Mouse (Mus musculus): ENCODE results near the gene Arid1b. TPM values are rescaled to one million over a fixed set of nuclear protein-coding genes. Genes with fewer than 3 reads are reported as not detected.
"Not testable (repeated sequence)": the region's sequence is repeated elsewhere in the genome, so short reads cannot be mapped to it uniquely, and the experiment has no call there.

The Arid1b gene
- total RNA-seq, 4 experiments from 2014 or later: 88.8 to 107 (median 100) TPM

- DNase-seq (ENCODE audit: low spot score in 2 of 2): no peak
These were observed 89.4 kb downstream of the Arid1b start for GRCm38 (mm10) chr17:5083497-5083896.

GRCm38 (mm10) chr17:5084139-5084538 is 90.0 kb downstream of the Arid1b start:
- DNase-seq (ENCODE audit: low spot score in 2 of 2): peak; percentile 64 to 67

GRCm38 (mm10) chr17:5085004-5085403 is 90.9 kb downstream of the Arid1b start:
- DNase-seq (ENCODE audit: low spot score in 2 of 2): no peak

GRCm38 (mm10) chr17:5085942-5086341 is 91.8 kb downstream of the Arid1b start:
- no peak for DNase-seq (ENCODE audit: low spot score in 2 of 2)

GRCm38 (mm10) chr17:5088241-5088640 is 94.1 kb downstream of the Arid1b start:
- DNase-seq (ENCODE audit: low spot score in 2 of 2): not testable (repeated sequence)

GRCm38 (mm10) chr17:5088822-5089221 is 94.7 kb downstream of the Arid1b start:
- no peak for DNase-seq (ENCODE audit: low spot score in 2 of 2)

- no peak for DNase-seq (ENCODE audit: low spot score in 2 of 2)
These were observed 95.4 kb downstream of the Arid1b start for GRCm38 (mm10) chr17:5089541-5089940.

- no peak for DNase-seq (ENCODE audit: low spot score in 2 of 2)
These were observed 97.4 kb downstream of the Arid1b start for GRCm38 (mm10) chr17:5091490-5091889.

GRCm38 (mm10) chr17:5091934-5092333 is 97.8 kb downstream of the Arid1b start:
- DNase-seq (ENCODE audit: low spot score in 2 of 2): no peak

- not testable (repeated sequence) for DNase-seq (ENCODE audit: low spot score in 2 of 2)
These were observed 99.2 kb downstream of the Arid1b start for GRCm38 (mm10) chr17:5093343-5093742.

- DNase-seq (ENCODE audit: low spot score in 2 of 2): no peak
These were observed 100.5 kb downstream of the Arid1b start for GRCm38 (mm10) chr17:5094636-5095035.

GRCm38 (mm10) chr17:5095741-5096140 is 101.6 kb downstream of the Arid1b start:
- no peak for DNase-seq (ENCODE audit: low spot score in 2 of 2)

GRCm38 (mm10) chr17:5097046-5097445 is 102.9 kb downstream of the Arid1b start:
- DNase-seq (ENCODE audit: low spot score in 2 of 2): no peak

- DNase-seq (ENCODE audit: low spot score in 2 of 2): no peak
These were observed 103.7 kb downstream of the Arid1b start for GRCm38 (mm10) chr17:5097545-5098475.

- no peak for DNase-seq (ENCODE audit: low spot score in 2 of 2)
These were observed 104.6 kb downstream of the Arid1b start for GRCm38 (mm10) chr17:5098727-5099126.

- DNase-seq (ENCODE audit: low spot score in 2 of 2): no peak
These were observed 105.1 kb downstream of the Arid1b start for GRCm38 (mm10) chr17:5099238-5099637.

- DNase-seq (ENCODE audit: low spot score in 2 of 2): no peak
These were observed 107.0 kb downstream of the Arid1b start for GRCm38 (mm10) chr17:5101157-5101556.

- DNase-seq (ENCODE audit: low spot score in 2 of 2): no peak
These were observed 107.8 kb downstream of the Arid1b start for GRCm38 (mm10) chr17:5101887-5102286.

GRCm38 (mm10) chr17:5105746-5106145 is 111.6 kb downstream of the Arid1b start:
- no peak for DNase-seq (ENCODE audit: low spot score in 2 of 2)

GRCm38 (mm10) chr17:5106263-5107195 is 112.4 kb downstream of the Arid1b start:
- DNase-seq (ENCODE audit: low spot score in 2 of 2): no peak

GRCm38 (mm10) chr17:5107501-5107900 is 113.4 kb downstream of the Arid1b start:
- DNase-seq (ENCODE audit: low spot score in 2 of 2): no peak

GRCm38 (mm10) chr17:5108022-5108421 is 113.9 kb downstream of the Arid1b start:
- no peak for DNase-seq (ENCODE audit: low spot score in 2 of 2)

Measured in layer of hippocampus, adult 8-10 months (tissue).